Mouse (Mus musculus) MEL (cell line): ENCODE measurements around the gene Sox5. TPM values are rescaled to one million over a fixed set of nuclear protein-coding genes. Genes with fewer than 3 reads are reported as not detected.

ENCODE experiments used
- DNase-seq: peaks from one replicate; pipeline ENCODE4 v3.0.0; 2011; ENCODE audit warnings: low read depth, low spot score
- H3K27ac ChIP-seq: 2 replicates; pipeline ENCODE4 v1.5.1; 2012; ENCODE audit warnings: low read depth, mild to moderate bottlenecking, control low read depth, low read length, moderate library complexity; ENCODE audit not compliant: control insufficient read depth
- H3K27me3 ChIP-seq, 2 experiments: fragments of 150-350 bp in 1 of 2; sonication (generic) in 1 of 2; 2 replicates each; pipeline ENCODE4 v1.6.1; 2012; ENCODE audit warnings: low read length in 2 of 2, mild to moderate bottlenecking in 2 of 2, improper control_type of control experiment in 1 of 2, moderate library complexity in 1 of 2; ENCODE audit not compliant: insufficient read depth in 2 of 2, control insufficient read depth in 1 of 2
- H3K36me3 ChIP-seq, 2 experiments: 2 replicates each; pipeline ENCODE4 v1.6.1; 2012 to 2014; ENCODE audit warnings: low read length in 2 of 2, improper control_type of control experiment in 1 of 2, inconsistent platforms in 1 of 2, mild to moderate bottlenecking in 1 of 2; ENCODE audit not compliant: insufficient read depth in 2 of 2, control insufficient read depth in 1 of 2
- H3K4me1 ChIP-seq, 2 experiments: fragments of 150-350 bp in 1 of 2; sonication (generic) in 1 of 2; 2 replicates each; pipeline ENCODE4 v1.6.1; 2012; ENCODE audit warnings: low read length in 2 of 2, improper control_type of control experiment in 1 of 2, mild to moderate bottlenecking in 1 of 2; ENCODE audit not compliant: insufficient read depth in 2 of 2, control insufficient read depth in 1 of 2
- H3K4me3 ChIP-seq, 2 experiments: fragments of 150-350 bp in 1 of 2; sonication (generic) in 1 of 2; 2 replicates each; pipeline ENCODE4 v1.5.1; 2012; ENCODE audit warnings: low read depth in 2 of 2, low read length in 2 of 2, mild to moderate bottlenecking in 2 of 2, moderate library complexity in 2 of 2, control low read depth in 1 of 2, improper control_type of control experiment in 1 of 2; ENCODE audit not compliant: control insufficient read depth in 1 of 2, insufficient read depth in 1 of 2
- H3K79me2 ChIP-seq: 2 replicates; pipeline ENCODE4 v1.6.1; 2012; ENCODE audit warnings: mild to moderate bottlenecking, low read length, moderate library complexity; ENCODE audit not compliant: control insufficient read depth, poor library complexity, insufficient read depth
- H3K9ac ChIP-seq: 2 replicates; pipeline ENCODE4 v1.6.1; 2012; ENCODE audit warnings: low read depth, mild to moderate bottlenecking, control low read depth, low read length, moderate library complexity; ENCODE audit not compliant: control insufficient read depth, poor library complexity, severe bottlenecking
- H3K9me3 ChIP-seq: fragments of 150-350 bp; sonication (generic); replicated peaks from 2 replicates; pipeline ENCODE4 v1.6.1; 2012; ENCODE audit warnings: mild to moderate bottlenecking, low read length, improper control_type of control experiment, moderate library complexity; ENCODE audit not compliant: insufficient read depth
- BHLHE40 ChIP-seq: IDR thresholded peaks from 2 replicates; pipeline ENCODE4 v1.6.1; 2012; ENCODE audit warnings: low read depth, mild to moderate bottlenecking, inconsistent platforms, low read length, improper control_type of control experiment, borderline replicate concordance
- CHD1 ChIP-seq: IDR thresholded peaks from 2 replicates; pipeline ENCODE4 v1.6.1; 2012; ENCODE audit warnings: low read depth, mild to moderate bottlenecking, inconsistent platforms, low read length, improper control_type of control experiment
- EP300 ChIP-seq, 2 experiments: IDR thresholded peaks; 2 replicates each; pipeline ENCODE4 v1.6.1; 2011; ENCODE audit warnings: improper control_type of control experiment in 2 of 2, low read length in 2 of 2, low read depth in 1 of 2, mild to moderate bottlenecking in 1 of 2
- KAT2A ChIP-seq: conservative IDR thresholded peaks from 2 replicates; pipeline ENCODE4 v1.6.1; 2012; ENCODE audit warnings: low read depth, low read length, improper control_type of control experiment, inconsistent platforms
- MAFK ChIP-seq: IDR thresholded peaks from 2 replicates; pipeline ENCODE4 v1.6.1; 2011; ENCODE audit warnings: low read depth, mild to moderate bottlenecking, low read length, improper control_type of control experiment, borderline replicate concordance
- MAX ChIP-seq: IDR thresholded peaks from 2 replicates; pipeline ENCODE4 v1.6.1; 2011; ENCODE audit warnings: low read length, improper control_type of control experiment
- MXI1 ChIP-seq: IDR thresholded peaks from 2 replicates; pipeline ENCODE4 v1.6.1; 2011; ENCODE audit warnings: mild to moderate bottlenecking, low read depth, low read length, improper control_type of control experiment
- MYB ChIP-seq: IDR thresholded peaks from 2 replicates; pipeline ENCODE4 v1.6.1; 2011; ENCODE audit warnings: mild to moderate bottlenecking, low read depth, low read length, improper control_type of control experiment
- NELFE ChIP-seq: IDR thresholded peaks from 2 replicates; pipeline ENCODE4 v1.6.1; 2011; ENCODE audit warnings: low read depth, low read length, improper control_type of control experiment
- POLR2A ChIP-seq, 2 experiments: IDR thresholded peaks; 2 replicates each; pipeline ENCODE4 v1.6.1; 2011 to 2012; ENCODE audit warnings: low read length in 2 of 2, mild to moderate bottlenecking in 2 of 2, control low read depth in 1 of 2, improper control_type of control experiment in 1 of 2, low read depth in 1 of 2, moderate library complexity in 1 of 2; ENCODE audit not compliant: control insufficient read depth in 1 of 2, insufficient read depth in 1 of 2, poor library complexity in 1 of 2
- POLR2AphosphoS5 ChIP-seq: IDR thresholded peaks from 2 replicates; pipeline ENCODE4 v1.6.1; 2012; ENCODE audit warnings: low read depth, borderline replicate concordance, mild to moderate bottlenecking, inconsistent platforms, low read length, moderate library complexity, mixed read lengths
- RCOR1 ChIP-seq: IDR thresholded peaks from 2 replicates; pipeline ENCODE4 v1.6.1; 2012; ENCODE audit warnings: low read depth, mild to moderate bottlenecking, inconsistent platforms, low read length, improper control_type of control experiment
- TAL1 ChIP-seq: IDR thresholded peaks from 2 replicates; pipeline ENCODE4 v1.6.1; 2012; ENCODE audit warnings: mild to moderate bottlenecking, inconsistent platforms, low read length, moderate library complexity, mixed read lengths
- TBP ChIP-seq: IDR thresholded peaks from 2 replicates; pipeline ENCODE4 v1.8.0; 2011; ENCODE audit warnings: low read depth, low read length, improper control_type of control experiment
- UBTF ChIP-seq: IDR thresholded peaks from 2 replicates; pipeline ENCODE4 v1.6.1; 2012; ENCODE audit warnings: low read depth, mild to moderate bottlenecking, inconsistent platforms, low read length, improper control_type of control experiment, moderate library complexity, borderline replicate concordance; ENCODE audit not compliant: insufficient read depth
- USF1 ChIP-seq: IDR thresholded peaks from 2 replicates; pipeline ENCODE4 v1.6.1; 2014; ENCODE audit warnings: low read depth, mild to moderate bottlenecking, inconsistent platforms, low read length, improper control_type of control experiment, moderate library complexity
- ZC3H11A ChIP-seq: IDR thresholded peaks from 2 replicates; pipeline ENCODE4 v1.6.1; 2012; ENCODE audit warnings: low read depth, mild to moderate bottlenecking, inconsistent platforms, low read length, improper control_type of control experiment
- ZKSCAN1 ChIP-seq: IDR thresholded peaks from 2 replicates; pipeline ENCODE4 v1.6.1; 2012; ENCODE audit warnings: low read depth, mild to moderate bottlenecking, inconsistent platforms, low read length, improper control_type of control experiment, moderate library complexity
- ZNF384 ChIP-seq: IDR thresholded peaks from 2 replicates; pipeline ENCODE4 v1.6.1; 2012; ENCODE audit warnings: low read depth, mild to moderate bottlenecking, inconsistent platforms, low read length, improper control_type of control experiment
- polyA plus RNA-seq, 2 experiments: library from polyadenylated mRNA; stranded (reverse) in 1 of 2; unstranded in 1 of 2; fragments of >175 nt in 1 of 2; fragments of >200 nt in 1 of 2; gene quantifications; 2 replicates each; pipeline versions ENCODE4 v1.2.1 to v1.2.4; 2012; ENCODE audit warnings: low replicate concordance in 2 of 2, low read depth in 1 of 2; ENCODE audit not compliant: insufficient read length in 2 of 2, insufficient read depth in 1 of 2, missing spikeins in 1 of 2
- total RNA-seq: library from RNA; depleted of rRNA; stranded (reverse); fragments of 300-350 nt; gene quantifications from 2 replicates; pipeline ENCODE4 v1.2.3, GENCODE M21; 2012

Sox5 gene
- total and polyA plus RNA-seq, 3 experiments, result 0.19 to 3.0 TPM; not detected in 1

DNA sequence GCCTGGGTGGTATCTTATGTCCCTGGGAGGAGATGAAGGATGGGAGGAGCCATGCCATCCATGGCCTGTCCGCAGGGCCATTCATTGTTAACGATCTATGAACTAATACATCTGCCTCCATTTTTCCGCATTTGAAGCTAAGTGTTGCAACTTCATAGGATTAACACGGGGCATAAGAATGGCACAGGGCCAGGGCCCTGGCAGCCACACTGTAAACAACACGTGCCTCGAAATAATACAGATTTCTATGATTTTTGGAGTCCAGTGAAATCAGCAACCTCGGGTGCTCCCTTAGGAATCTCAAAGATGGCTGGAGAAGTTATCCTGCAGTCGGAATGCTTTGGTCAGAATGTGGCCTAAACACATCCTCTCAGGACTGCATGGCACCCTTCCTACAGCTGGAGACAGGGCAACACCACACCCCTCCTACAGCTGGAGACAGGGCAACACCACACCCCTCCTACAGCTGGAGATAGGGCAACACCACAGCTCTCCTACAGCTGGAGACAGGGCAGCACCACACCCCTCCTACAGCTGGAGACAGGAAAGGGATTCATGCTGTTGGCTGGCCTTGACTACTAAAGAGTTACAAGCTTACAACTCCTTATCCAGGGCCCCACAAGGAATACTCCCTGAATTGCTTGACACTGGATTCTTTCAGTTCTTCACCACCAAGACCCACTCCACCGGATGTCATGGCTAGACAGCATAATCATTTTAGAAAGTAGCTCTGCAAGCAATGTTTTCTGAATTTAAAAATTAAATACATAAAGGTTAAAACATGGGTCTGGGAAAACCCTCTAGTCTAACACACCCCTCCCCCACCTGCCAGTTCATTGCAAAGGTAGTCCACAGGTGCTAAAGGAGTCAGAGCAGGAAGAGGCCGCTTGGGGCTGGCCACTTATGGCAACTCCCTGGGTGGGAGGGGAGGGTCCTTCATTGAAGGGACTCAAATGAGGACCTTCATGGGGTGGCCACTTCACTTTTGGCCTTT lies 122.4 kb downstream of the Sox5 start:
- TF ChIP-seq CHD1 (no peak), POLR2AphosphoS5 (no peak), BHLHE40 (no peak), UBTF (no peak), ZNF384 (no peak), TBP (no peak), RCOR1 (no peak), KAT2A (no peak), EP300 (IDR thresholded peaks at IDR 0.05; ENCODE audit: low read depth in 1 of 2, low read length in 2 of 2) (no peak), TAL1 (no peak), MAFK (no peak), MYB (no peak), ZC3H11A (no peak), MXI1 (no peak), USF1 (no peak), MAX (no peak), NELFE (no peak), ZKSCAN1 (no peak)
- no peaks in the 10 kb centered on the region for H3K4me1 ChIP-seq

DNA sequence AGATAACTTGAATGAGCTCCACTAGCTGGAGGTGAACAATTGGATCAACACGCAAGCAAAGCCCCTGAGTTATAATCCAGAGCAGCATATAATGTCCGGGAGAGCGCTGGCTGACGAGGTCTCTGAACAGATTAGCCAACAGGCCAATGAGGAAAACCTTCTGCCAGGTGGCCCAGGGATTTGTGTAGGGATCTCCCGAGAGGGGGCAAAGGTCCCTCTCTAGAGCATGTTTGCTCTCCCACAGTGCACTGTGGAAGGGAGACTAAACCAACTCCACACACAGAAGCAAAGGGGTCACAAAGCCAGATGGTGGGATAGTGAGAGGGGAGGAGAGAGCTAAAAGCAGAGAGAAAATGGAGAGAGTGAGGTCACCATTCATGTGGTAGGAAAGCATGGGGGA lies 128.9 kb downstream of the Sox5 start:
- no peak overlapping the region for H3K9ac ChIP-seq
- H3K4me3 ChIP-seq, result no peak overlapping the region
- no peak overlapping the region for H3K27ac ChIP-seq
- H3K4me1 ChIP-seq, result no peaks in the 10 kb centered on the region
- DNase-seq, result no peak
- no peak for TF ChIP-seq ZKSCAN1
- TF ChIP-seq POLR2A (IDR thresholded peaks at IDR 0.05; ENCODE audit: control insufficient read depth in 1 of 2, insufficient read depth in 1 of 2, low read depth in 1 of 2, low read length in 2 of 2, poor library complexity in 1 of 2), result no peak
- H3K9me3 ChIP-seq, result no peaks in the 10 kb centered on the region
- H3K79me2 ChIP-seq, result no peaks in the 10 kb centered on the region
- no peaks in the 10 kb centered on the region for H3K36me3 ChIP-seq
- H3K27me3 ChIP-seq, result no peaks in the 10 kb centered on the region

More for the DNA sequence above, 122.4 kb downstream of the Sox5 start:
- Histone ChIP-seq H3K9me3 (no peaks in the 10 kb centered on the region), H3K4me3 (no peak overlapping the region), H3K9ac (no peak overlapping the region), H3K79me2 (no peaks in the 10 kb centered on the region), H3K27ac (no peak overlapping the region), H3K27me3 (no peaks in the 10 kb centered on the region), H3K36me3 (no peaks in the 10 kb centered on the region)
- no peak for DNase-seq
